Mouse (Mus musculus) midbrain, postnatal 0 days (tissue): Measurements from ENCODE around the gene Rapgef5. TPM values are rescaled to one million over a fixed set of nuclear protein-coding genes. Genes with fewer than 3 reads are reported as not detected.

ENCODE experiments used
- ATAC-seq: fragments of 200-750 bp; cut with Nextera tagmentation; 2 replicates; pipeline ENCODE4 v1.8.0; 2017; ENCODE audit warnings: moderate number of reproducible peaks, mild to moderate bottlenecking, moderate TSS enrichment, moderate library complexity; ENCODE audit not compliant: low FRiP score
- DNase-seq: peaks from one replicate; pipeline ENCODE4 v3.0.0-alpha.2; 2015; ENCODE audit warnings: low spot score
- H3K27ac ChIP-seq: fragments of 300-500 bp; sonication (generic); 2 replicates; pipeline ENCODE4 v1.5.1; 2014; ENCODE audit warnings: low read depth, mild to moderate bottlenecking, low read length, mixed read lengths
- H3K27me3 ChIP-seq: fragments of 300-500 bp; sonication (generic); 2 replicates; pipeline ENCODE4 v1.6.1; 2014; ENCODE audit warnings: low read length, control low read depth, mixed read lengths; ENCODE audit not compliant: insufficient read depth
- H3K36me3 ChIP-seq: fragments of 300-500 bp; sonication (generic); 2 replicates; pipeline ENCODE4 v1.6.1; 2014; ENCODE audit warnings: low read length, control low read depth, mixed read lengths; ENCODE audit not compliant: insufficient read depth
- H3K4me1 ChIP-seq: fragments of 300-500 bp; sonication (generic); 2 replicates; pipeline ENCODE4 v1.6.1; 2014; ENCODE audit warnings: mild to moderate bottlenecking, control low read depth, antibody characterized with exemption, low read length, mixed read lengths; ENCODE audit not compliant: insufficient read depth
- H3K4me2 ChIP-seq: fragments of 300-500 bp; sonication (generic); 2 replicates; pipeline ENCODE4 v1.6.1; 2014; ENCODE audit warnings: low read depth, mild to moderate bottlenecking, low read length, mixed read lengths; ENCODE audit not compliant: poor library complexity, severe bottlenecking
- H3K4me3 ChIP-seq: fragments of 300-500 bp; sonication (generic); 2 replicates; pipeline ENCODE4 v1.5.1; 2014; ENCODE audit warnings: low read depth, mild to moderate bottlenecking, low read length, moderate library complexity
- H3K9ac ChIP-seq: fragments of 300-500 bp; sonication (generic); replicated peaks from 2 replicates; pipeline ENCODE4 v1.6.1; 2014; ENCODE audit warnings: mild to moderate bottlenecking, low read length, moderate library complexity, mixed read lengths; ENCODE audit not compliant: poor library complexity, severe bottlenecking
- H3K9me3 ChIP-seq: fragments of 300-500 bp; sonication (generic); 2 replicates; pipeline ENCODE4 v1.6.1; 2016; ENCODE audit warnings: low read length, control low read depth
- CTCF ChIP-seq: IDR thresholded peaks from 2 replicates; pipeline ENCODE4 v1.5.1; 2016; ENCODE audit warnings: antibody characterized with exemption, mild to moderate bottlenecking
- WGBS: fragments of 180-500 bp; shearing (Covaris S2); extraction: QIAGEN DNeasy Blood & Tissue Kit; methylation state at CpG from one replicate; pipeline ENCODE4 v1.1.7; 2014; 5-methylcytosine and 5-hydroxymethylcytosine counted together
- polyA plus RNA-seq: library from polyadenylated mRNA; unstranded; fragments of >200 nt; fragmentation: Nextera tagmentation; extraction: Ambion mirVana; gene quantifications from 2 replicates; pipeline ENCODE4 v1.2.1, GENCODE M21; 2015
- total RNA-seq: library from RNA; depleted of rRNA; stranded (reverse); fragments of >200 nt; gene quantifications from 2 replicates; pipeline ENCODE4 v1.2.3, GENCODE M21; 2014; rRNA removed

Rapgef5 gene
- 54.3 and 56.3 TPM in 2 replicates for total RNA-seq
- polyA plus RNA-seq = 25.2 and 25.9 TPM in 2 replicates

DNA sequence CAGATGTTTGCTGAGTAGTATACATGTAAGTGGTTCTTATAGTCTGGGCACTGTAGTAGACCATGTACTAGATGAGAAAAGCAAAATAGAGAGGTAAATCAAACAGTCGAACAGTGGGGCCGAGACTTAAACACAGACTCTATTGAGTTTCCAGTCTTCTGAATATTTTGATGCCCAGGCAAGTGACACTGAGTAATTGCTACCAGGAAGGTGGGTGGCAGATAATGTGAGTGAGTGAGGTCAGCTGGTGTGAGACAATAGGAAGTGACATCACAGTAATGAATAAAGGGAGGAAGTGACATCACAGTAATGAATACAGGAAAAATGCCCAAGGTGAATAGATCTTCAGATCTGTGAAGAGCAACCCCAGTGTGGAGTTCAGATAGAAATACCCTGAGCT, at the start of gene Rapgef5:
Gene Rapgef5, plus strand, starts transcription at position 301 of the 400 bp plus-strand sequence.
- H3K36me3 ChIP-seq = no peaks in the 10 kb centered on the region
- no peak for ATAC-seq
- H3K4me3 ChIP-seq = no peak within 1 kb of the TSS
- no peak for DNase-seq
- no peaks in the 10 kb centered on the region for H3K9me3 ChIP-seq
- H3K4me1 ChIP-seq = 0 out of 2 replicates have a peak, but pooled peaks cover 3% of the 10 kb centered on the region
- H3K9ac ChIP-seq = no peak within 1 kb of the TSS
- H3K27me3 ChIP-seq = no peaks in the 10 kb centered on the region
- H3K4me2 ChIP-seq = no peak within 1 kb of the TSS
- 95% methylated on average over 2 of the region's 2 CpGs for WGBS
- TF ChIP-seq CTCF = no peak
- no peak within 1 kb of the TSS for H3K27ac ChIP-seq

DNA sequence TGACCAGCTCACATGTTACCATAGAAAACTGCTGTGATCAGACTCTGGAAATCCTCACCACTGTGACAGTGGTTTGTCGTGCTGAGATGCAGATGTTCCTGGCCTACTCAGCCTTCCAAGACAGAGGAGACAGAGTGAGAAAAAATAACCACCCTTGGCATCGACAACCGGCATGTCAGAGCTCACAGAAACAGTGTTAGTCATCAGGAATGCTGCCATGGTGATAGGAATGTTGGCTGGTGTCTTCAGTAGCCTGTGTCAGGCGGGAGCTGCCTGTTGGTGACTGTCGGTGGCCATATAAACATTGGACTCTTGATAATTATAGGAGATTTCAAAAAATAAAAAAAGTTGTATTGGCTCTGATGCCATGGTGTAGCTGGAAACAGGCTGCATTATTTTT, 48.0 kb upstream of the Rapgef5 start:
- H3K27me3 ChIP-seq = no peaks in the 10 kb centered on the region
- ATAC-seq (no peak), DNase-seq (peak; percentile 63)

DNA sequence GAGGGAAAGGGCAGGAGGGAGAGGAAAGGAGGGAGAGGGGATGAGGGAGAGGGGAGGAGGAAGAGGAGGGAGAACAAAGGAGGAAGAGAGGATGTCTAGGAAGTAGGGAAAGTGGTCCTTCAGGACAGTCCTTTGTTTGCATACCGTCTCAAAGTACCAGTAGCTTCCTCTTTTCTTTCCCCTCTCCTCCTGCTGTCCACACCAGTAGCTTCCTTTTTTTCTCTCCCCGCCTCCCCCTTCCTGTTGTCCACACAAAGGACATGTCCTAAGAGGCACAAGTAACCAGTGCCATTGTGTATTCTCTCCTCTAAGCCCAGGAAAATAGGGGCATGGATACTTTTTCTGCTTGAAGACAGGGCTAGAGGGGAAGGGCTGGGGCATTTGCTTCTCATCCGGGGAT, 37.3 kb upstream of the Rapgef5 start:
- no peak overlapping the region for H3K27ac ChIP-seq
- H3K9ac ChIP-seq = no peak overlapping the region
- no peaks in the 10 kb centered on the region for H3K27me3 ChIP-seq
- no peak for ATAC-seq
- no peak for DNase-seq
- H3K9me3 ChIP-seq = no peaks in the 10 kb centered on the region
- no peaks in the 10 kb centered on the region for H3K4me1 ChIP-seq
- no peak overlapping the region for H3K4me2 ChIP-seq
- H3K4me3 ChIP-seq = no peak overlapping the region
- 39% methylated on average over 3 of the region's 3 CpGs for WGBS
- TF ChIP-seq CTCF = no peak
- H3K36me3 ChIP-seq = no peaks in the 10 kb centered on the region

More for the DNA sequence above, 48.0 kb upstream of the Rapgef5 start:
- no peaks in the 10 kb centered on the region for H3K4me1 ChIP-seq
- no peak overlapping the region for H3K4me2 ChIP-seq
- no peaks in the 10 kb centered on the region for H3K9me3 ChIP-seq
- TF ChIP-seq CTCF = no peak
- H3K36me3 ChIP-seq = no peaks in the 10 kb centered on the region
- H3K9ac ChIP-seq = no peak overlapping the region
- H3K4me3 ChIP-seq = no peak overlapping the region
- H3K27ac ChIP-seq = no peak overlapping the region
- WGBS = 46% methylated on average over 5 of the region's 5 CpGs

DNA sequence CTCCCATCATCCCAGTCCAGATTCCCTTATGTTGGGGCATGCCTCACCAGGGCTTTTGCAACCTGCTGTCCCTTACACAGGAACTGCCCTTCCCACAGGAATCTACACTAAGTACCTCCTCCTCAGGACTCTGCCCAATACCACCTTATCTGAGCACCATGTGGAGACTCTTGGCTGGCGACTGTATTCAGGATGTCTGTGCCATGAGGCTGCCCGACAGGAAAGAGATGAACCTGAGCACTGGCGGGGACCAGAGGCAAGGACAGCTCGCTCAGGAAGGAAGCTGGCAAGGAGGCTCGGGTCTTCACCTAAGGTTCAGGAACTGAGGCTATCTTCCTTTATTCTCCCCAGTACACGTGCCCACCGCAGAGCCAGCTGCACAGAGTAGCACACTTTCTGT, 36.6 kb upstream of the Rapgef5 start:
- Histone ChIP-seq H3K4me2 (no peak overlapping the region), H3K9ac (no peak overlapping the region), H3K4me3 (no peak overlapping the region), H3K4me1 (no peaks in the 10 kb centered on the region), H3K27me3 (no peaks in the 10 kb centered on the region), H3K36me3 (no peaks in the 10 kb centered on the region), H3K27ac (no peak overlapping the region), H3K9me3 (no peaks in the 10 kb centered on the region)
- no peak for TF ChIP-seq CTCF
- DNase-seq (no peak), ATAC-seq (no peak)
- WGBS = 83% methylated on average over 7 of the region's 7 CpGs

DNA sequence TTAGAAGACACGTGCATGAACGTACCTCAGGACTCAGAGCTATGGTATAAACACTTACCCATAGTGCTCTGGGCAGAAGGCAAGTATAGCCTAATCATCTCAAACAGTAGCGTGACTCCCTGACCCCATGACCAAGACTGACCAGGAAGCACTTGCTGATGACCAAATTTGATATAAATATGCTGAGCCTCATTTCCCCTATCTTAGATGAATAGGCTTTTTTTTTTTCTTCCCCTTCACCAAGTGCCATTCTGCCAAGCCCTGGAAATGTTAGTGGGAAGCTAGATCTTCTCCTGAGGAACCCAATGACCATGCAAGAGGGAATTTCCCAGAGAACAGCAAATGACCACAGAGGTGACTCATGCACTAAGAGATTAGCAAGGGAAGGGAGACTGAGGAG, 35.3 kb upstream of the Rapgef5 start:
- no peak for TF ChIP-seq CTCF
- no peaks in the 10 kb centered on the region for H3K4me1 ChIP-seq
- no peak overlapping the region for H3K9ac ChIP-seq
- ATAC-seq (no peak), DNase-seq (no peak)
- no peaks in the 10 kb centered on the region for H3K36me3 ChIP-seq
- 86% methylated on average over 3 of the region's 3 CpGs for WGBS
- H3K27me3 ChIP-seq = no peaks in the 10 kb centered on the region
- H3K27ac ChIP-seq = no peak overlapping the region
- no peaks in the 10 kb centered on the region for H3K9me3 ChIP-seq
- H3K4me2 ChIP-seq = no peak overlapping the region
- H3K4me3 ChIP-seq = no peak overlapping the region

DNA sequence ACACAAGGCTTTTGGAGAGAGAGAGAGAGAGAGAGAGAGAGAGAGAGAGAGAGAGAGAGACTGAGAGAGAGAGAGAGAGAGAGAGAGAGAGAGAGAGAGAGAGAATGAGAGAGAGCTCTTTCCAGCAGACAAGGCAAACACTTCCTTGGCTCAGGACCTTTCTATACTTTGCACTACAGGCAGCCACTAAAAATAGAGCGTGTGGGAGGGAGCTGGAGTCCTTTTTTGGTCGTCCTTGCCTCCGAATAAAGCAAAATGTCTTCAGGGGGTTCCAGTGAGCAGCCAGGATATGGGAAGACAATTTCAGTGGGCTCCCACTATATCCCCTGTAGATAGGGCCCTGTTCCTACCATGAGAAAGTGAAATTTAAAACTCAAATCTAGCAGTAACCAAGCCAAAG, 33.6 kb upstream of the Rapgef5 start:
- ATAC-seq = no peak
- Histone ChIP-seq H3K4me3 (no peak overlapping the region), H3K27ac (no peak overlapping the region), H3K4me1 (no peaks in the 10 kb centered on the region), H3K4me2 (no peak overlapping the region), H3K27me3 (no peaks in the 10 kb centered on the region), H3K36me3 (no peaks in the 10 kb centered on the region), H3K9me3 (no peaks in the 10 kb centered on the region), H3K9ac (no peak overlapping the region)
- WGBS = 42% methylated on average over 3 of the region's 3 CpGs
- TF ChIP-seq CTCF = no peak
- no peak for DNase-seq
